Mouse (Mus musculus) embryo, embryonic 11.5 days (tissue): ENCODE measurements around the gene Ephb2.
A peak's percentile ranks its signal among the peaks of the same experiment; 100 is the strongest.

Source experiments
- DNase-seq: peaks from one replicate; pipeline ENCODE4 v3.0.0-alpha.2; 2012; ENCODE audit warnings: low read depth, low spot score

Ephb2 gene

DNA sequence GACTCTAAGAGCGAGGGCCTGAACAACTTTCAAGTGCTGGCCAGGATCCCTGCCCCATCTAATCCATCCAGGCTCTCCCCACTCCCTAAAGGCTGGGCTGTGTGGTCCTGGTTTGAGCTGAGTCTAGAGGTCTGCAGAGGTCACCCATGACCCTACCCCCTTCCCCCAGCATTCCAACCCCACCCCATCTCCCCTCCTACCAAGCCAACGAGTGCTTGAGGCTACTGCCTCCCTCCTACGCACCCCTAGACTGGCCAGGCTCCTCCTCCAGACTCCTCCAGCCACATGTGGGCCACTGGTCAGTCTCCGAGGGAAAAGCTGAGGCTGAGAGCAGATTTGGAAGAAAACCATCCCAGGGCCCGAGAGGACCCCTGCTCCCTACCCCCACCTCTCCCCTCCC lies 72.4 kb downstream of the Ephb2 start:
- no peak for DNase-seq

DNA sequence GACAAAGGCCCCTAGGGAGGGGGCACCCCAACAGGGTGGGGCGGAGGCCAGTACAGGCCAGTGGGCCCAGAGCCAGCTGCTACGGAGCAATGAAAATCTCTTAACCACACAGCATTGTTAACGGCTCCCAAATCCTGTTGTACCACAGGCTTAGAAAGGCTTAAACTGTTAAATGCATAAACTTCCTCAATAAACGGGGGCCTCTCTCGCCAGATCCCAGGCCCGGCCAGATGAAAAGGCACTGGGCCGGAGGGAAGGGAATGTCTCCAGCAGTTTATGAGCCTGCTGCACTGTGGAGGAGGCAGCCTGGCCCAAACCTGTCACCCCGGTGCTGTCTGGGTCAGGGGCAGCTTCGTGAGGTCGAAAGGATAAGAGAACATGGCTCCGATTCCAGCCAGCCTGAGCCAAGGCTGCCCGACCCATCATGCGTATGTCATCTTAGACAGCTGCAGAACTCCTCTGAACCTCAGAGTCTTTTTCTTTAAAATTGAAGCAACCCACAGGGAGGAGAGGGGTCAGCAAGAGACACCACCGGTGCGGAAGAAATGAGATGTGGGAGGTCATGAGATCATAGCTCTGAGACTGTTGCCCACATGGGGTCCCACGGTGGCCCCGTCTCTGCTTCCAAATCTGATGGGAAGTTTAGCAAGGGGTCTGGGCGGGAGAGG lies 73.9 kb downstream of the Ephb2 start:
- no peak for DNase-seq

DNA sequence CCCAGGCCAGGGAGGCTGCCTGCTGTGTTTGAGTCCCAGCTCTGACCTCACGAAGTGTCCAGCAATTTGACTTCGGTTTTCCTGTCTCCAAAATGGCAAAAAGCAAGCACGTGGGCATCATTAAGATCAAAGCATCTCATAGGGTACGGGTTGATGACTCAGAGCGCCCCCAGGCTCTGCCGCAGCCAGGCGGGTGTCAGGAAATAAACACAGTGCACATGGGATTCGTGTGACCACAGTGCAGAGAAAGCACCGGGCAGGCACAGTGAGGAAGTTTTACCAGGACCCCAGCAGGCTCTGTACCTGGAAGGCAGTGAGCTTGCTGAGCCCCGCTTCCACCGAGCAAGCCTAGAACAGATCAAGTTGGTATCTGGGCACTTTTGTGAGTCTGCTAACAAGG lies 74.9 kb downstream of the Ephb2 start:
- DNase-seq, result no peak

DNA sequence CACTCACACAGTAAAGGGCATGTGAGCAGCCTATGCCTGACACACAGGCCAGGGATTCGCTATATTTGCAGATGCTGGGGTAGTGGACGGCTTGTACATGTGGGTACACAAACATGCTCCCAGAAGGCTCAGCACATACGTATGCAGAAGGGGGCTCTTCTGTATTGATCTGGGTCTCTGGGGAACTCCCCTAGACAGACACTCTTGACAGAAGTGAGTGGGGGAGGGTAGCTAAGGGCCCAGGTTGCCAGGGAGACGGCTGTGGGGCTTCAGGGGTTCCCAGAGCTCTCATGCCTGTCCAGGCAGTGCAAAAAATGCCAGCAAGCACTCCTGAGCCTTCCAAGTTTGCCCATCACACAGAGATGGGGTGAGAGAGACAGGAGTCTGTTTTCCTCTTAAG lies 78.7 kb downstream of the Ephb2 start:
- no peak for DNase-seq

DNA sequence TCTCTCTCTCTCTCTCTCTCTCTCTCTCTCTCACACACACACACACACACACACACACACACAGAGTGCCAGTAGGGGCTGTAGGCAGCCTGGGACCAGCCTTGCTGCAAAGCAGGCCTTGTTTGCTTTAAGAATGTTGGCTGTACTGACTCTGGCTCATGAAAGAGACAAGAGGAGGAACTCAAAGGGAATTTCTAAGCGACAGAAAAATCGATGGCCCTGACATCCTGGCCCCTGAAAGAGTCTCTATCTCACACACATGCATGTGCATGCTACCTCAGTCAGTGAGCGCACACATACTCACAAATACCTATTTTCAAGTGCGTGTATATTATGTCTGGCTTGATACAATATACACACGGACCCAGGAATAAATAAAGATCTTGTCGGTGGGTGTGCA lies 79.3 kb downstream of the Ephb2 start:
- no peak for DNase-seq

DNA sequence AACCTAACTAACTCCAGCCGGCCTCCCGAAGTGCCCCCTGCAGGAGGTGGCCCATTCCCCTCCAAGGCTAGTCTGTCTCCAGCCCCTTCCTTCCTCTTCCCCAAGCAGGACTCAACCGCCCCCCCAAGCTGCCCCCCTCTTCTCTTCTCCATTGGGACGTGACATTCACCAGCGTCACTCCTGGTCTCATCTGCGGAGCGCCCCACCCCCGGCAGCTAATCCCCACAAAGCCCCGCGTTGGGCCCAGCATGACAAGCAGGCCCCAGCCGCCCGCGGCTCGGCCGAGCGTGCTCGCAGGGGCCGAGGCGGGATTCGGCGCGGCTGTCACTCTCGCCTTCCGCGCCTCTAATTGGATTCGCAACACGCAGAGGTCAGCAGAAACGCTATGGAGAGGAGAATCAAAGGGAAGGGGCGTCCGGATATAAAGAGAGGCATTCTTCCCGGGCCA lies 80.4 kb downstream of the Ephb2 start:
- peak; percentile 56 for DNase-seq

DNA sequence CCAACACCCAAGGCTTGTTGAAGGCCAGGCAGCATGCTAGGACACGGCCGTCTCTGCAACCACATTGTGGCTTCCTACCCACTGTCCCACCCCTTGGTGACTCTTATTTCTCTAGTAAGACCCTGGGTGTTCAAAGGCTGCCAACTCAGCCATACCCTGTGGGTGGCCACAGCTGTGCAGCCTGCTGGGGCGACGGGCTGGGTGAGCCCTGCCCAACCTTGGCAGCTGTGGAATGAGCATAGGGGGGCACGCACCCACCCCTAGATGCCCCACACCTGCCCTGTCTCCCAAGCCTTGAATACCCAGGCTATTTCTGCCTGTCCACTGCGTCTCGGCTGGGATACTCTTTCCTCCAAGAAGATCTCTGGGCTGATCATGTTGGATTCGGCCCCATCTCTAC lies 81.5 kb downstream of the Ephb2 start:
- DNase-seq, result no peak

DNA sequence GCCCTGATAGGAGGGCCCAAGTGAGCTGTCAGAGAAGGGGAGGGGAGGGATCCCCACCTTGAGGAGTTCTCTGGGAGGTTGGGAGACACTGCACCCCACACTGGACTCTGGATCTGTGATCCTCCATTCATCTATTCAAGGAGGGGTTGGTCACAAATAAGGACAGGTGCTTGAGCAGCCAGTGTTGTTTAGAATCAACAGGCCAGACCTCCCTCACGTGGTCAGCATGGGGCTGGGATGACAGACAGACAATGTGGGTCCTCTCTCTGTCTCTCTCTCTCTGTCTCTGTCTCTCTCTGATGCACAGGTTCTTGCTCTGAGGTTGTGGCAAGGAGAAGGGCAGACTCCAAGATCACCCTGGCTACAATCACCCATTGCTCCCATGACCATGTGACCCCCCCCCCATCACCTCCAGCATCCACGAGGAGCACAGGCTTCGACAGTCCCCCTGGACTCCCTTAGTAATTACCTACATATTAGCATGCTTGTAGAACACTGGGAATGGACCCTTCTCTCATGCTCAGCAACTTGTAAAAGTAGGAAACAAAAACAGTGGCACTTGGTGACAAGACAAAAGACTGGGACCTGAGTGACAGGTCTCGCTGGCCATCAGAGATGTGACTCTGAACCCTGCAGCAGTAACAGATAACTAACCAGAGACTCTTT lies 84.3 kb downstream of the Ephb2 start:
- no peak for DNase-seq

DNA sequence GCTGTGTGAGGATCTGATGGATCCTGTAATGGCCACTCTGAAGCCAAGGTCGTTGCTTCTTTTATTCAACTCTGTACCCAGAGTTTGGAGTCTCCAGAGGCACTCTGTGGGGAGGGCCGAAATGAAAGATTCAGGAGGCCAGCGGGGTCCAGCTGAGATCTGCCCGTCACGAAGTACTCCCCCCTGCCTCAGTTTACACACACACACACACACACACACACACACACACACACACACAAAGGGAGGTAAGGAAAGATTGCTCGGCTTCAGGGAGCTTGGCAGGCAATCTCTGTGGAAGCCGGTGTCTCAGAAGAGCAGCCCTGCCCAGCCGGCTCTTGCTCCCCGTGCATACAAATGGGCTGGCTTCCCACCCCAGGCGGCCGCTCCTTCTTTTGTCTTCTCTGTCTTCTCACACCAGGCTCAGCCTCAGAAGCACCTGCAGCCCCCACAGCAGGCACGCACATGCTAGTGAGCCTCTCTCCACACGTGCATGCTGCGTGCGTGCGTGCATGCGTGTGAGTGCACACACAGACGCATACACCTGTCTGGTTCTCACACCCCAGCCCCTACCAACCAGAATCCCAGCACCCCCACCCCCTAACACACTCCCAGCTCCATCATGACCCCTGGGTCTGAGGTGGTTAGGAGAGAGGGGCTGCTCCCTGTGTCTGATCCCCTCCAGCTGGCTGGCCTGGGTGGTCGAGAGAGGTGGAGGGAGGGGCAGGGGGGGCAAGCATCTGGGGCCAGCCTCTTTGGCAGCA lies 85.0 kb downstream of the Ephb2 start:
- no peak for DNase-seq

DNA sequence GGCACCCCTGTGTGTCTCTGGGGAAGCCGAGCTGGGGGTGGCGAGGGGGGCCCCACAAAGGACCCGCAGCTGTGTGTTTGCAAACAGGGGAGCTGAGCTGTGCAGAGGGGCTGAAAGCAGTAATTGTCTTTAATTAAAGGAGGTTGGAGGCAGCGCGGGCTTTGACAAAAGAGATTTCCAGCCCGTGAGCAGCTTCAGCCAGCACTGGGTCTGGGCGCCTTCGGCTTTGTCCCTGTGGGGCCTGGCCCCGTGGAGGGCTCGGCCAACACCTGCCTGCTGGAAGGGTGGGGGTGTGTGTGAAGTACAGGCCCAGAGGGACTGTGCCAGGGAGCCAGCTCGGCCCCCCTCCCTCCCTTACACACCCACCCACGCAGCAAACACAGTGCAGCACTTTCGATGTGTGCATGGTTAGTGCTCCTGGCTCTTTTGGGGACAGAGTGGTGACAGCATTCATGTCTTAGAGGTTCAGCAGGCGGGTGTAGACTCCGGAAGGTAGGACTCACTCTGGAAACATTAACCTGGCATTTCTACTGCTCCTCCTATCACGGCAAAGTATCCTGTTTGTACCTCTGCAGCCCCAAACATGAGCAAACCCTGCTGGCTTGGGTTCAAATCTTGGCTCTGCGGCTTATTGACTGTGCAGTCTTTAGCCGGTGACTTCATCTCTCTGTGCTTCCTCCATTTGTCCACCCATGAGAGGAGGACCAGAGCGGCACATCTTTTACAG lies 85.8 kb downstream of the Ephb2 start:
- no peak for DNase-seq

DNA sequence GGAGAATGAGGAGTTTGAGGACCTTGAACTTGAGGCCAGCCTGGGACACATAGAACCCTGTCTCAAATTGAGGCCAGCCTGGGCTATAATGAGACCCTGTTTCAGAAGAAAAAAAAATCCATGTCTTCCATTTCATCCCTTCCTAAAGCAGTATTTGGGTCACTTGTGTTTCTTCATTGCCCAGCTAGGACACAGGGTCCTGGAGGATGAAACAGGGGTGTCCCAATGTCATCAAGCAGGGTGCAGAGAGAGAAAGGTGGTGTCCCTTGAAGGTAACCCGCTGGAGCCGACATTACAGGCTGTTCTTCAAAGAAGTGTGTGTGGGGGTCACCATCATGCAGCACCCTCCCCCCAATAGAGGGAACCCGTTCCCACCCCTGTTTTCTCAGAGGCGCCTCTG lies 86.4 kb downstream of the Ephb2 start:
- no peak for DNase-seq

DNA sequence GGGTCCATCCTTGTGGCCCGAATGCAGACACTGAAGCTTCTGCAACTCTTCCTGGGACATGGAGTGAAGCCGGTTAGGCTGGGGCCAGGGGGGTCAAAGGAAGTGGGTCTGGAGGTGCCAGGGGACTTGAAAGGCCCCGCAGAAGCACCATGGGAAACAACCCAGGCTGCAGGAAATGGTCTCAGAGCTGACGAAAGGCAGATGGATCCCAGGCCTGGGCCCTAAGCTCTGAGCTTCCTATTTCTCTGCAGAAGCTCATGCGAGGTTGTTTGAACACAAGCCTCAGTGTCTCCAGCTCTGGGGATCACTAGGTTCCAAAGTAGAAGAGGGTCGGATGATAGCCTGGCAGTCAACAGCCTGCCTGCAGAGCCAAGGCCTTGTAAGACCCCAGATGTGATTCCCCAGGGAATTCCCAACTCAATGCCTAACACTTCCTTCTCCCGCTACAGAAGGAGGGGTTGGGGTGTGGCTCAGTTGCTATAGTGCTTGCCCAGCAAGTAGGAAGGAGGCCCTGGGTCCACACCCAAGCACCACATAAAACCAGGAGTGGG lies 86.9 kb downstream of the Ephb2 start:
- DNase-seq, result no peak

DNA sequence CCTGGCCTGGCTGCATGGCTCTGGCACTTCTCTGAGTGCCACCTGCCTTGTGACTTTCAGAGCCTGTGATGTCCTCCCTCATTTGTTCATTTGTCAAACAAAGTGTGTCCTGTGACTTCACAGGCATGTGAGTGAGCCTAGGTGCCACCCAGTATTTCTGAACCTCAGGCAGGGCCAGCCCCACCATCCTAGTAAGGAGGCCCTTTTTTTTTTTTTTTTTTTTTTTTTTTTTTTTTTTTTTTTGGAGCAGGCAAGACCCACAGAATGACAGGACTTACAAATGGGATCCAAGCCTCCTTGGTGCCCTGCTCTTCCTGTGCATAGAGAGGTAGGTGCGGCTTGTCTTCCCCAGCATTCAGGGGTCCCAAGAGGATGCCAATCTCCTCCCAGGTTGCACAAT lies 89.3 kb downstream of the Ephb2 start:
- no peak for DNase-seq

DNA sequence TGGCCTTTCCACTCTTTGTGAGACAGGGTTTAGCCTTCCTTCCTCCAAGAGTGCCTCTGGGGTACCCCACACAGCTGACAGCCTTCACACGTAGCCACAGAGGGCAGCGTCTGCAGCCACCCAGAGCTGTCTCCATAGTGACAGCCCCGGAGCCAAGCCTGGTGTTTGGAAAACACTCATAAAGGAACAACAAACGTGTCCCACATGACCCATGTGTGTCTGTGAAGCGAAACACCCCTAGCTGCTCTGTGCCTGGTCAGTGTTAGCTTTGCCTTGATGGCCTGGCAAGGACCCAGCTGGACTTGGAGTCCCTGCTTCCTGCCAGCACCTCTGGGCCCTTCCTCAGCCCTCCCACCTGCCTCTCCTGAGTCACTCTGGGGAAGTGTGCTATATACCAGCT lies 93.1 kb downstream of the Ephb2 start:
- DNase-seq, result no peak

DNA sequence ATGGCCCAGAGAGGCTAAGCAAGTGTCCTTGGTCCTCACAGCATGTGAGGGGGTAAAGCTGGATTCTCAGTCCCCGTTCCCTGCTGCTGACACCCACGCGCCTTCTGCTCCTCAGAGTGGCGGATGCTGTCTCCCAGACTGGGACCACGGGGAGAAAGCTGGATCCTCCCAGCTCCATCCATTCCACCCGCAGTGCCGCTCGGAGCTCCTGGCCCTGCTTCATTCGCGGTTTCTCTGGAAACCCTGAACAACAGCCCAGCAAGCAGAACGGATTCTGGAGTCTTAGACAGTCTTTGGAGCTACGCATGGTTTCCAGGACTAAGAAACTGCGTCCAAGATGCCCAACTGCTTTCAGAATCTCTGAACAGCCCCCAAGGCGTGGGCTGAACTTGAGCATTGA lies 93.9 kb downstream of the Ephb2 start:
- DNase-seq, result no peak

DNA sequence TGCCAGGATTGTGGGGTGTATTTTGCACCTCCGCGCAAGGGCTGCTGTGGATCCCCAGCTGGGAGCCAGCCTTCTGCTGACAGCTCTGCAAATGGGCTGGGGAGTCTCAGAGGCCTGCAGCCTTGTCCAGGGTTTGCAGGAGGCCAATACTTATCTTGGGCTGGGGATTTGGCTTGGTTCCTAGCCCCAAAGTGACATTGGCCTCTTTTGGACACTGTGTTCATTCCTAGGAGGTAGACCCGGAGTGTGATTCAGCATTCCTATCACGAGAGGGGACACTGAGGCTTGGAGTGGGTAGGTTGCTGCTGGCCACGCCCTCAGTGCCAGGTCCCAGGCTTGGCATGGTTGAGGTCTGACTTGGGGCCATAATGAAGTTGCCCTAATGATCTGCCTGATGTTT lies 94.8 kb downstream of the Ephb2 start:
- no peak for DNase-seq

DNA sequence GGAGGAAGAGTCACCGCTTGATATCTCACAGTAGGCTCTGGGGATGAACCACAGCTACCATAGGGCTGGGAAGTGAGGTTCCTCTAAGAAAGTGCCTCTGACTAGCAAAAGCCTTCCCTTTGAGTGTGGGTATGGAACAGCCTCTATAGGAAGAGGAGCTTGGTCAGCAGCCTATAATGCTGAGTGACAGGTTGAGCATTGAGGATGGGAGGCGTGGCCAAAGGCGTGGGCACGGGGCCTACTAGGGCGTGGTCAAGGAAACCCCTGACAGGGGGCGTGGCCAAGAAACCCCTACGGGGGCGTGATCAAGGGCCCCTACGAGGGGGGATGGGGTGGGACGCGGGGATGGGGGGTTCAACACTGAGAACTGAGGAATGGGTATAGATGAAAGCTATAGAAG lies 96.6 kb downstream of the Ephb2 start:
- DNase-seq, result no peak

DNA sequence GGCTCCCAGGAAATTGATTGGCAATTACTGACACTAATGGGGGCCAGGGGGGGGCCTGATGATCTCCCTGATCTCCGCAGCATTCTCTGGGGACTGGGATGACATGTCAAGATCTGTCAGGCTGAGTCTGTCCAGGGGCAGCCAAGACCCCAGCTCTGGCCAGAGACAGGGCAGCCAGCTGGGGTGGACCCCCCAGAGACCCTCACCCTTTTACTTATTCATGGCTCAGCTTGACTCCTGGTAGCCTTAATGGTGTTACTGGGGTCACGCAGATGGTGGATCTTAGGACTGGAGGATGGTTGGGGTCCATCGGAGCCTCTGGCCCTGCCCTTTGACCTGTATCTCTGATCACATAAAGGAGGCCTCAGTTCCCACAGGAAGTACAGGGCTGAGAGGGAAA lies 97.5 kb downstream of the Ephb2 start:
- no peak for DNase-seq

DNA sequence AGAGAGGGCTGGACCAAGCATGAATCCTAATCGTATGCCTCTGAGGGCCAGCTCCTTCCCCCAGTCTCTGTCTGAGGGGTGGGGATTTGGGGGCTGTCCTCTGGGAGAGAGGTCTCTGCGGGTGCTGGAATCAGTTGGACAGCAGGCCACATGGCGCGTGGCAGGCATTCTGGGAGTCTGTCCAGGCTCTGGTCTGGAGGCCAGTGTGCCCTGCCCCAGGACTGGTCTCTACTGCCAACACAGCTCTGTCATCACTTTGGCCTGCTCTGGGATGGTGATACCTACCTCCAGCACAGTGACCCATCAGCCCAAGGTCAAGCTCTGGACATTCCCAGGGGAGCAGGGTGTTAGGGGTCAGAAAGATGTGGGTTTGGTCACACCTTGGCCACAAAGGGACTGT lies 99.9 kb downstream of the Ephb2 start:
- no peak for DNase-seq

DNA sequence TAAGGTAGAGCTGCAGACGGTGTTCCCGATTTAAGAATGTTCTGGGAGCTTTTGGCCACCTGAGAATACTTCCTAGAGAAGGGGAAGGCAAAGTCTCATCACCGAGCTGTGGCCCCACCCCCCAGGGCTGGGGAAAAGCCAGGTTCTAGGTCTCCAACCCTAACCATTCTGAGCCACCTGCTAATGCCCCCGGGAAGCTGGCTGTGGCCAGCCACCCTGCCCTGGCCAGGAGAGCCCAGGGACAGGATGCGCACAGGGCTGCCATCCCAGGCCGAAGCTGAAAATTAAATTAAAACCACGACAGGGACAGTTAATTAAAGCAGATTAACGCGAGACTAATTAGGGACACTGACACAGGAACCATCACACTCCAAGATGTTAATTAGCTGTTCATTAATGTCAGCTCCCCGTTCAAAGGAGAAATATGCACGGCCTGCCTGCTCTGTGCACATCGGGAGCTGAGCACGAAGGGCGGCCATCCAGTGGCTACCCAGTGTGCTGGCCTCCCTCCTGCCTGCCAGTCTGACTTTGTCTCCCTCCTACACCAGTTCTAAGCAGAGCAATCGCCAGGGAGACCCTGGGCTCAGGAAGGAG lies 101.5 kb downstream of the Ephb2 start:
- DNase-seq, result no peak

DNA sequence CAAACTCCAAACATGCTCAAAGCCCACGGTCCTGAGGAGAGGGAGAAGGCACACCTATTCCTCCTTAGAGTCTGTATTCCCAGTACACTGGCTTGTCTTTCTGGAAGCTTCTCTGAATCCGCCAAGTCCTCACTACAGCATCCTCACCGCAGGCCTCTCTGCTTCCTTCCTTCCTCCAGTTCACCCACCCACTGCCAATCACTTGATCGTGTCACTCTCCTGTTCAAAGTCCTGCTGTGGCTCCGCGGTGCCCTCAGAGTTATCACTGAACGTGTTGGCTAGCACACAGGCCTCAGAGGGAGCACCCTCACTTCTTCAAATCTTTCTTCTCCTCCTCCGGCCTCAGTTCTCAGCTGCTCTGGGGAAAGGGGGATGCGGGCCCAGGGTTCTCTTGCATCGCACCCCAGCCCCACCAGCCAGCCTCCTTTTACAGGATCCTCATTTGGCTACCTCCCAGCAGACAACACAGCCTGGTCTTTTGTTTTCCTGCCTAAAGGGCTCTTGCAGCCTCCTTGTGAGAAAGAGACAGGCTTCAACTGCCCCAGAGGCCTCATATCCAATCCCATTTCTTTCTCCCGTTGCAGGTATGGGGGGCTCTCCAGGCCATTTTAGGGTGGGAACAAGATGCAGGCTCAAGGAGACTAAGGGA lies 102.4 kb downstream of the Ephb2 start:
- no peak for DNase-seq
